Mouse (Mus musculus): ENCODE results near the gene Tpsg1. TPM values are rescaled to one million over a fixed set of nuclear protein-coding genes. Genes with fewer than 3 reads are reported as not detected.
A peak's percentile ranks its signal among the peaks of the same experiment; 100 is the strongest.

Tpsg1 gene
- polyA plus RNA-seq, 1 experiment from 2014 or later = 0.17 TPM

DNA sequence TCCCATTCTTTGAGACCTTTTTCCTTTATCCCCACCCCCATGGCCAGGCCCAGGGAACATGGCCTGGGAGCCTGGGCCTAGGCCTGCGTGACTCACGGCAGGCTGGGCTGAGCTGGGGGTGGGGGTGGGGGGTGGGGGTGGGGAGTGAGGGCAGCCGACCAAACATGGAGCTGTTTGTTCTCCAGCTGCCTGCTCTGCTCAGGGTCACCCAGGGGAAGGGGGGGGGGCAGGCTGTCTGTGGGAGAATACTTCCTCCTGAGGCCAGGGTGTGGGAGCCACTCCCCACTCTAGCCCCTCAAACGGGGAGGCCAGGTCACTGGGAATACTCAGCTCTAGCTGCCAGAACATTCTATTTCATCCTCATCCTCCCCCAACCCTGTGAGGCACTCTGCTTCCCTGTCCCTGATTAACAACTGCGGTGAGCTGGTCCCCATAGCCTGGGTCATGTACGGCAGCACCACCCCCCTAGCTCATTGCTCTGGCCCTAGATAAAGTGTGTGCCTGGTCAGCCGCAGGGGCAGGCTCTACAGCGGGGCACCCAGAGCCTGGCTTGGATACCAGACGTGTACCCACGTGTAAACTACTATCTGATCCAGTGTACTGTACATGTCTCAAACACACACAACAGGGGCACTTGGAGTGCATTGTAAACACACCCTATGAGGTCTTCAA lies 36.3 kb downstream of the Tpsg1 start:
- no peak overlapping the region for H3K4me3 ChIP-seq (ENCODE audit: low read depth, low read length)
- H3K4me1 ChIP-seq (ENCODE audit: insufficient read depth, low read depth, low read length) = no peaks in the 10 kb centered on the region
- ATAC-seq = peak; percentile 76
- no peaks in the 10 kb centered on the region for H3K9me3 ChIP-seq (ENCODE audit: low read length)
- H3K27ac ChIP-seq (ENCODE audit: low read length) = no peak overlapping the region
- 12% methylated on average over 10 of the region's 10 CpGs for WGBS
- no peak for DNase-seq (ENCODE audit: low spot score)
- no peak overlapping the region for H3K9ac ChIP-seq (replicated peaks; ENCODE audit: low read depth)
- TF ChIP-seq EP300 (IDR thresholded peaks at IDR 0.05) (no peak), CTCF (IDR thresholded peaks at IDR 0.05) (no peak)
- H3K27me3 ChIP-seq (replicated peaks; ENCODE audit: insufficient read depth, low read length) = no peaks in the 10 kb centered on the region
- no peak overlapping the region for H3K4me2 ChIP-seq (replicated peaks; ENCODE audit: low read depth, low read length)
- H3K36me3 ChIP-seq (ENCODE audit: insufficient read depth, low read length) = no peaks in the 10 kb centered on the region

DNA sequence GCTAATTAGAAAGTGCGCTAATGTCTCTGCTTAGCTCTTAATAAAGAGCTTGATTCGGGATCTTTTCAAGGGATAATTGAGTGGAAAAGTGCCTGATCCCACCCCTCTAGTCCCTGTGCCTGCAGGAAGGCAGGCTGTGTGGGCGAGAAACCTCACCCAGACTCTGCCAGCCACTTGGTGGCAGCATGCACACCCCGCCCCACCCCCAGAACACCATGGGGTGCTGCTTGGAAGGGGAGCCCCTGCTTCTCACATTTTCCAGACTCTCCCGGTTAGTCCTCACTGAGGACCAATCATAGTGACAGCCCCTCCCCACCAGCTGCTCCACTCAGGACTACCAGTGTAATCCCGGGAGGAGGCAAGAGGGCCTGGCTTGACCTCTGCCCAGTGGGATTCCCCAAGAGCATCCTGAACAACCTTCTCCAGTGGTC lies 37.0 kb downstream of the Tpsg1 start:
- 31% methylated on average over 6 of the region's 6 CpGs for WGBS
- Histone ChIP-seq H3K36me3 (ENCODE audit: insufficient read depth, low read length) (no peaks in the 10 kb centered on the region), H3K4me2 (replicated peaks; ENCODE audit: low read depth, low read length) (no peak overlapping the region), H3K9me3 (ENCODE audit: low read length) (no peaks in the 10 kb centered on the region), H3K4me3 (ENCODE audit: low read depth, low read length) (no peak overlapping the region), H3K9ac (replicated peaks; ENCODE audit: low read depth) (no peak overlapping the region), H3K27ac (ENCODE audit: low read length) (no peak overlapping the region), H3K27me3 (replicated peaks; ENCODE audit: insufficient read depth, low read length) (no peaks in the 10 kb centered on the region), H3K4me1 (ENCODE audit: insufficient read depth, low read depth, low read length) (no peaks in the 10 kb centered on the region)
- TF ChIP-seq EP300 (IDR thresholded peaks at IDR 0.05) = no peak
- TF ChIP-seq CTCF (IDR thresholded peaks at IDR 0.05) = no peak
- no peak for ATAC-seq
- DNase-seq (ENCODE audit: low spot score) = no peak

DNA sequence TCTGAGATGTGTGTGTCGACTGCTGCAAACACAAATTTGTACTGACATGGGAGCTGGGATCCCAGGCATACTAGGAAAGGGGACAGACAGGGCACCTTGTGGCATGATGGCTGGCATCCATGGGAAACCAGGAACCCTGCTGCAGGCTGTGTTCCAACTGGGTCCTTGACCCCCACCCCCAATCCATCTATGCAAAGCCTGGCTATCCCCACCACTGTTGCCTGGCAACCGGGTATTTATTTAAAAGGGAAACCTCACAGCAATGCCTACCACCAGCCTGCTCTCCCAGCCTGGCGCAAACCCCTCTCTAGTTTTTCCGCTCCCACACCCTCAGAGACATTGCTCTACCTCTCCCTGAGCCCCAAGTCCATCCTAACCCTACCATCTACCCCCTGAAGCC lies 38.3 kb downstream of the Tpsg1 start:
- Histone ChIP-seq H3K36me3 (ENCODE audit: insufficient read depth, low read length) (no peaks in the 10 kb centered on the region), H3K27ac (ENCODE audit: low read length) (no peak overlapping the region), H3K4me2 (replicated peaks; ENCODE audit: low read depth, low read length) (no peak overlapping the region), H3K4me1 (ENCODE audit: insufficient read depth, low read depth, low read length) (no peaks in the 10 kb centered on the region), H3K4me3 (ENCODE audit: low read depth, low read length) (no peak overlapping the region), H3K9ac (replicated peaks; ENCODE audit: low read depth) (no peak overlapping the region), H3K9me3 (ENCODE audit: low read length) (no peaks in the 10 kb centered on the region), H3K27me3 (replicated peaks; ENCODE audit: insufficient read depth, low read length) (no peaks in the 10 kb centered on the region)
- WGBS = 65% methylated on average over 4 of the region's 4 CpGs
- ATAC-seq (no peak), DNase-seq (ENCODE audit: low spot score) (no peak)
- TF ChIP-seq EP300 (IDR thresholded peaks at IDR 0.05) = no peak
- TF ChIP-seq CTCF (IDR thresholded peaks at IDR 0.05) = no peak

DNA sequence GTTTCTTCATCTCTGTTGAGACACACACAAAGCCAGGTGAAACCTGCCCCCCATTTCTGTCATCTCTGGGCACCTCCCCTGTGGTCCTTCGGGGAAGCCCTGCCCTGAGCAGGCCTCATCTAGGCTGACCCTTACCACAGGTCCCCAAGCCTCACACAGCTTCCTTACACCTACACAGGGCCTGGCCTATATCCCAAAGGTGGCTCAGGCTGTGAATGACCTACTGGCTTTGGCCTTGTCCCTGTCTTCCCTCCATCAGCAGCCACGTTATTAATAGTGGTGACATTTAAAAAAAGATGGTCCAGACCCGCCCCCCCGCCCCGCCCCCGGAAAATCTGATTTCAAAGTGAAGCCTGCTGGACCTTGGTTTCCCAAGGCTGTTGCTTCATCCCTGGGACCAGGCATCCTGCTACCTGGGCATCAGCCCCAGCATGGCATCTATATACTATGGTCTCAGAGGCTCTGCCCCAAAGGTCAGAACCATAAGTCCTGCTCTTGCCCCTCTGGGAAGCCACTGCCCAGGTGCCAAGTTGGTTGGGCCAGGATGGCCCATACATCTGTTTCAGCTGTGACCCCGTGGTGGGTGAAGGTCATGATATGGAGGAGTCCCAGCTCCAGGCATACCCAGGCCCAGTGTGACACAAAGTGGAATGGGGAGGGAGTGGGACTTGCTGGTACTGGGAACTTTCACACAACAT lies 39.4 kb downstream of the Tpsg1 start:
- Histone ChIP-seq H3K27ac (ENCODE audit: low read length) (no peak overlapping the region), H3K4me3 (ENCODE audit: low read depth, low read length) (no peak overlapping the region), H3K36me3 (ENCODE audit: insufficient read depth, low read length) (no peaks in the 10 kb centered on the region), H3K4me1 (ENCODE audit: insufficient read depth, low read depth, low read length) (no peaks in the 10 kb centered on the region), H3K9me3 (ENCODE audit: low read length) (no peaks in the 10 kb centered on the region), H3K4me2 (replicated peaks; ENCODE audit: low read depth, low read length) (no peak overlapping the region), H3K9ac (replicated peaks; ENCODE audit: low read depth) (no peak overlapping the region), H3K27me3 (replicated peaks; ENCODE audit: insufficient read depth, low read length) (no peaks in the 10 kb centered on the region)
- no peak for ATAC-seq
- no peak for TF ChIP-seq EP300 (IDR thresholded peaks at IDR 0.05)
- no peak for TF ChIP-seq CTCF (IDR thresholded peaks at IDR 0.05)
- 76% methylated on average over 7 of the region's 7 CpGs for WGBS
- DNase-seq (ENCODE audit: low spot score) = no peak

DNA sequence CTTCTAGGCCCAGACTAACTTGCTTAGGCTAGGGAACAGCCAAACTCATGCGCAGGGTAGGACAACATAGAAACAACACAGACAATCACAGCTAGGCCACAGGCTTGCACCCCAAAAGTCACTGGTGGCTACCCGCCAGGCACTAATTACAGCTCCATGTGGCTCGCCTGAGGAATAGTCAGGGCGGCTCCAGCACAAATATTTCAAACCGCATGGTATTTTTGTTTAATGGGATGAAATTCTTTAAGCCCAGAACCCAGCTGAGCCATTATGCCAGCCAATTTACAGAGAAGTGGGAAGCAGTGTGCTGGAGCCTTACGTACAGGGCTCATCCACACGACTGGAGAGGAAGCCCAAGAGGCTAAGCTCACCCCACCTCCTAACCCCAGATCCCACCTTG lies 40.5 kb downstream of the Tpsg1 start:
- no peak overlapping the region for H3K27ac ChIP-seq (ENCODE audit: low read length)
- H3K4me2 ChIP-seq (replicated peaks; ENCODE audit: low read depth, low read length) = no peak overlapping the region
- WGBS = 70% methylated on average over 7 of the region's 7 CpGs
- TF ChIP-seq EP300 (IDR thresholded peaks at IDR 0.05) (no peak), CTCF (IDR thresholded peaks at IDR 0.05) (no peak)
- H3K4me3 ChIP-seq (ENCODE audit: low read depth, low read length) = no peak overlapping the region
- H3K36me3 ChIP-seq (ENCODE audit: insufficient read depth, low read length) = no peaks in the 10 kb centered on the region
- H3K27me3 ChIP-seq (replicated peaks; ENCODE audit: insufficient read depth, low read length) = no peaks in the 10 kb centered on the region
- H3K9me3 ChIP-seq (ENCODE audit: low read length) = no peaks in the 10 kb centered on the region
- ATAC-seq (no peak), DNase-seq (ENCODE audit: low spot score) (no peak)
- H3K9ac ChIP-seq (replicated peaks; ENCODE audit: low read depth) = no peak overlapping the region
- H3K4me1 ChIP-seq (ENCODE audit: insufficient read depth, low read depth, low read length) = no peaks in the 10 kb centered on the region

DNA sequence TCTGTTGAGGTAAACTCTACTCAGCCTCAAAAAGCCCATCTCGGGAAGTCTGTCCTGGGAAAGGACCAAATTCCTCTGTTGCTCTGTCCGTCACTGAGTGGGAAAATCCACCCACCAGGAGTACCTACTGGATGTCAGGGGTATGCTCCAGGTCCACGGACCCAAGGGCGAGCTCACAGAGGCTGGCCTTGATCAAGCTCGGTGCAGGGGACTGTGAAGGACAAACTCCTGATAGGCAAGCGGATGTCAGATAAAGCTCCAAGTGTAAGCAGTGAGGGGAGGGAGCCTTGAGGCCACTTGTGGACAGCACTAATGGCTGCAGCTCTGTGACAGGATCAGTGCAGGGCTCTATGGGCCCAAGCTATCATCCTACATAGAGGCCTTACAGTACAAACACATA lies 41.1 kb downstream of the Tpsg1 start:
- ATAC-seq = no peak
- no peak overlapping the region for H3K4me2 ChIP-seq (replicated peaks; ENCODE audit: low read depth, low read length)
- no peaks in the 10 kb centered on the region for H3K9me3 ChIP-seq (ENCODE audit: low read length)
- no peaks in the 10 kb centered on the region for H3K36me3 ChIP-seq (ENCODE audit: insufficient read depth, low read length)
- H3K4me3 ChIP-seq (ENCODE audit: low read depth, low read length) = no peak overlapping the region
- H3K27me3 ChIP-seq (replicated peaks; ENCODE audit: insufficient read depth, low read length) = no peaks in the 10 kb centered on the region
- H3K4me1 ChIP-seq (ENCODE audit: insufficient read depth, low read depth, low read length) = no peaks in the 10 kb centered on the region
- TF ChIP-seq EP300 (IDR thresholded peaks at IDR 0.05) = no peak
- TF ChIP-seq CTCF (IDR thresholded peaks at IDR 0.05) = no peak
- WGBS = 53% methylated on average over 6 of the region's 6 CpGs
- H3K9ac ChIP-seq (replicated peaks; ENCODE audit: low read depth) = no peak overlapping the region
- no peak overlapping the region for H3K27ac ChIP-seq (ENCODE audit: low read length)
- DNase-seq (ENCODE audit: low spot score) = no peak

Data from lung, postnatal 0 days (tissue).